Mouse (Mus musculus): ENCODE results near the gene Nps.

DNA sequence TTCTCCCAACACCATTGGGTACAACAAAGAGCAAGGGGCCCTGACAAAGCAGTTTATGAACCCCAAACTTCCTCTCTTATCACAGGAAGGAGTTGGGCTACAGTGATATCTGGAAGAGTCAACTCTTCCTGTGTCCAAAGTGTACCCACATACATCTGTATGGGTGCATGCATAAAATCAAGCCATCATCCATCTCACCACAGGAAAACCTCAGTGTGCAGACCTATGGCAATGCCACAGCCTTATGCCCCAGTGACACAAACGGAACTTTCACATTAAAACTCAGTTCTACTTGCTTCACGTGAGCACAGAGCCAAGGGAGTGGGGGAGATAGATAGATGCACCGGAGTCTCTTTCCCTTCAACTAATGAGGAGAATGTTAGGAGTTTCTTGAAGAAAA, 36.0 kb downstream of the Nps start:
- TF ChIP-seq POLR2A (IDR thresholded peaks at IDR 0.05; ENCODE audit: low read depth, low read length): no peak
- TF ChIP-seq CTCF (IDR thresholded peaks at IDR 0.05; ENCODE audit: borderline replicate concordance, insufficient read depth, low read length): no peak

Data from embryonic fibroblast, embryonic 13.5 days (primary cell).